Mouse (Mus musculus) heart, postnatal 0 days (tissue): ENCODE measurements around the gene Pank2.

Experiments used
- CTCF ChIP-seq: IDR thresholded peaks from 2 replicates; pipeline ENCODE4 v1.5.1; 2016; ENCODE audit warnings: antibody characterized with exemption, control low read depth, low read depth
- EP300 ChIP-seq: IDR thresholded peaks from 2 replicates; pipeline ENCODE4 v1.6.1; 2016; ENCODE audit warnings: antibody characterized with exemption, low read depth

DNA sequence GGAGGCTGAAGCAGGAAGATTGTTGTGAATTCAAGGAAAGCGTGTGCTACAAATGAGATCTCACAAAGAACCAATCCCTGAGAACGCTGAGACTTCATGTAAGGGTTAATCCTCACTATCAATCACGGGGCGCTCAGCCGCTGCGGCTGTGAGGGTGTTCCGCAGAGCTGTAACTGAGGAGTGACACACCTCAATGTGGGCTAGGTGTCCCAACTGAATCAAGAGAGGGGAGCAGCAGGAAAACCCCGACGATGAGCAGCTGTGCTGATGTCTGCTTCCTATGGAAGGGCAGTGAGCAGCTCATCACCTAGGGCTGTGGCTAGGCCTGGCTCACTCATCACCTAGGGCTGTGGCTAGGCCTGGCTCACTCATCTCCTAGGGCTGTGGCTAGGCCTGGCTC, 42.2 kb downstream of the Pank2 start:
- TF ChIP-seq CTCF (no peak), EP300 (no peak)
